In genomic region chr12:16810525-16811431, GRCm38 (mm10) we compare ENCODE assay signal across 7 mouse cellular contexts. TPM values are rescaled to one million over a fixed set of nuclear protein-coding genes. Genes with fewer than 3 reads are reported as not detected.
DNase-seq lines count a peak whose midpoint lies in the region; ATAC-seq and TF ChIP-seq lines count a peak whose summit lies in the region.

Gene E2f6, plus strand, starts transcription at chr12:16810963.

- no peaks in the 10 kb centered on the region for H3K9me3 ChIP-seq in embryonic facial prominence, embryonic 12.5 days
- H3K9me3 ChIP-seq in limb, embryonic 12.5 days: no peaks in the 10 kb centered on the region
- no peaks in the 10 kb centered on the region for H3K9me3 ChIP-seq in midbrain, embryonic 14.5 days (ENCODE audit: control insufficient read depth, low read length)

- H3K9ac ChIP-seq in embryonic facial prominence, embryonic 12.5 days: peak within 1 kb of the TSS; percentile 86
- H3K9ac ChIP-seq in limb, embryonic 12.5 days (replicated peaks): peak within 1 kb of the TSS; percentile 93
- peak within 1 kb of the TSS; percentile 94 for H3K9ac ChIP-seq in midbrain, embryonic 14.5 days (replicated peaks; ENCODE audit: low read length)

- H3K27me3 ChIP-seq in embryonic facial prominence, embryonic 12.5 days: peaks cover 12% of the 10 kb centered on the region; the same call in 1 of the 2 replicates
- H3K27me3 ChIP-seq in kidney, adult 2 months (replicated peaks; ENCODE audit: control insufficient read depth, insufficient read depth, low read length): no peaks in the 10 kb centered on the region
- H3K27me3 ChIP-seq in limb, embryonic 12.5 days: peaks cover 35% of the 10 kb centered on the region
- peaks cover 4% of the 10 kb centered on the region; the same call in 1 of the 2 replicates for H3K27me3 ChIP-seq in midbrain, embryonic 14.5 days (ENCODE audit: control insufficient read depth, insufficient read depth, low read length)

- 8% methylated on average over 67 of the region's 81 CpGs for WGBS in embryonic facial prominence, embryonic 12.5 days
- WGBS in kidney, adult 2 months: 6% methylated on average over 81 of the region's 81 CpGs
- WGBS in limb, embryonic 12.5 days: 5% methylated on average over 81 of the region's 81 CpGs
- WGBS in midbrain, embryonic 14.5 days: 6% methylated on average over 81 of the region's 81 CpGs

- peak within 1 kb of the TSS; percentile 73 for H3K27ac ChIP-seq in embryonic facial prominence, embryonic 12.5 days
- 0 out of 2 replicates have a peak within 1 kb of the TSS, but pooled peaks have one; percentile 36 for H3K27ac ChIP-seq in kidney, adult 2 months (ENCODE audit: insufficient read depth, low read depth, low read length)
- H3K27ac ChIP-seq in limb, embryonic 12.5 days: peak within 1 kb of the TSS; percentile 76
- H3K27ac ChIP-seq in midbrain, embryonic 14.5 days (replicated peaks; ENCODE audit: low read depth, low read length): peak within 1 kb of the TSS; percentile 78

- H3K4me3 ChIP-seq in embryonic facial prominence, embryonic 12.5 days: peak within 1 kb of the TSS; percentile 83
- H3K4me3 ChIP-seq in kidney, adult 2 months (ENCODE audit: insufficient read depth, low read depth, low read length): peak within 1 kb of the TSS; percentile 83
- H3K4me3 ChIP-seq in limb, embryonic 12.5 days (replicated peaks): peak within 1 kb of the TSS; percentile 80
- peak within 1 kb of the TSS; percentile 88 for H3K4me3 ChIP-seq in midbrain, embryonic 14.5 days (replicated peaks; ENCODE audit: low read depth, low read length)

- peak within 1 kb of the TSS; percentile 71 for H3K4me2 ChIP-seq in embryonic facial prominence, embryonic 12.5 days (replicated peaks)
- peak within 1 kb of the TSS; percentile 77 for H3K4me2 ChIP-seq in limb, embryonic 12.5 days
- H3K4me2 ChIP-seq in midbrain, embryonic 14.5 days (ENCODE audit: low read length): peak within 1 kb of the TSS; percentile 71

- ATAC-seq in embryonic facial prominence, embryonic 12.5 days (ENCODE audit: insufficient number of reproducible peaks, insufficient read depth, low FRiP score, low TSS enrichment): peak; percentile 77
- ATAC-seq in limb, embryonic 12.5 days (ENCODE audit: insufficient number of reproducible peaks, insufficient read depth, low FRiP score, low TSS enrichment, low read depth): peak; percentile 72
- ATAC-seq in midbrain, embryonic 14.5 days (ENCODE audit: low FRiP score, low TSS enrichment): peak; percentile 88

- no peak for TF ChIP-seq CTCF in kidney, adult 2 months (conservative IDR thresholded peaks at IDR 0.05; ENCODE audit: insufficient read depth, insufficient read length, low read depth, low read length)

- DNase-seq in adrenal gland, postnatal 36 days: peak; percentile 83 to 89
- DNase-seq in heart, adult 18-20 months: peak; percentile 86 to 89
- DNase-seq in kidney, adult 2 months: peak; percentile 86
- peak; percentile 94 for DNase-seq in midbrain, embryonic 14.5 days
- DNase-seq in spleen, adult 12 weeks (ENCODE audit: low spot score): peak; percentile 70

- peaks cover 14% of the 10 kb centered on the region for H3K4me1 ChIP-seq in embryonic facial prominence, embryonic 12.5 days
- peaks cover 4% of the 10 kb centered on the region; the same call in 1 of the 2 replicates for H3K4me1 ChIP-seq in kidney, adult 2 months (ENCODE audit: control insufficient read depth, insufficient read depth, low read length)
- peaks cover 17% of the 10 kb centered on the region for H3K4me1 ChIP-seq in limb, embryonic 12.5 days (replicated peaks)
- H3K4me1 ChIP-seq in midbrain, embryonic 14.5 days (ENCODE audit: control insufficient read depth, insufficient read depth, low read length): peaks cover 12% of the 10 kb centered on the region; the same call in 1 of the 2 replicates

- peak; percentile 58 for TF ChIP-seq POLR2A in kidney, adult 2 months (IDR thresholded peaks at IDR 0.05; ENCODE audit: low read depth, low read length)

- peaks cover 19% of the 10 kb centered on the region; the same call in 1 of the 2 replicates for H3K36me3 ChIP-seq in embryonic facial prominence, embryonic 12.5 days
- H3K36me3 ChIP-seq in kidney, adult 2 months (ENCODE audit: control insufficient read depth, insufficient read depth, low read length): no peaks in the 10 kb centered on the region
- peaks cover 19% of the 10 kb centered on the region for H3K36me3 ChIP-seq in limb, embryonic 12.5 days
- H3K36me3 ChIP-seq in midbrain, embryonic 14.5 days (ENCODE audit: control insufficient read depth, insufficient read depth, low read length): 0 out of 2 replicates have a peak, but pooled peaks cover 3% of the 10 kb centered on the region

RNA-seq across cellular contexts. Expression of gene E2f6, which starts in this region (rescaled TPM):
- total RNA-seq in adrenal gland, postnatal 36 days (2021): 10 to 100 TPM; 33.8 to 39.0 TPM
- 83.4 and 87.3 TPM in 2 replicates for polyA plus RNA-seq in embryonic facial prominence, embryonic 12.5 days (2016; fragmentation: Nextera tagmentation; extraction: Ambion mirVana)
- 10 to 100 TPM; 84.6 to 86.7 TPM for total RNA-seq in heart, adult 18-20 months (2021)
- 14.7 and 15.5 TPM in 2 replicates for polyA plus RNA-seq in kidney, adult 2 months (2012; rRNA removed)
- 75.8 and 76.6 TPM in 2 replicates for polyA plus RNA-seq in limb, embryonic 12.5 days (2016; fragmentation: Nextera tagmentation; extraction: Ambion mirVana)
- 33.4 and 36.9 TPM in 2 replicates for polyA plus RNA-seq in midbrain, embryonic 14.5 days (2014; fragmentation: Nextera tagmentation; extraction: Ambion mirVana)

Comparison
In these comparisons a context has a peak if more than half of its experiments do, and no peak if none do; other contexts are left out.
1. Peak in every context shown above with its lines: DNase-seq, ATAC-seq, H3K4me3 ChIP-seq and H3K27ac ChIP-seq.